Mouse (Mus musculus) midbrain, embryonic 11.5 days (tissue): ENCODE data around the gene Rars2. TPM values are rescaled to one million over a fixed set of nuclear protein-coding genes. Genes with fewer than 3 reads are reported as not detected.
A peak's percentile ranks its signal among the peaks of the same experiment; 100 is the strongest.
"Not testable (repeated sequence)": the region's sequence is repeated elsewhere in the genome, so short reads cannot be mapped to it uniquely, and the experiment has no call there.

Experiments used
- ATAC-seq: fragments of 200-750 bp; cut with Nextera tagmentation; 2 replicates; pipeline ENCODE4 v1.8.0; 2017; ENCODE audit warnings: moderate TSS enrichment, moderate library complexity; ENCODE audit not compliant: low FRiP score
- DNase-seq: peaks from one replicate; pipeline ENCODE4 v3.0.0; 2015; ENCODE audit warnings: low spot score; ENCODE audit errors: missing footprints
- H3K27ac ChIP-seq: fragments of 300-500 bp; sonication (generic); 2 replicates; pipeline ENCODE4 v1.5.1; 2014; ENCODE audit warnings: low read depth, low read length
- H3K27me3 ChIP-seq: fragments of 300-500 bp; sonication (generic); 2 replicates; pipeline ENCODE4 v1.6.1; 2014; ENCODE audit warnings: mild to moderate bottlenecking, low read length, moderate library complexity, mixed read lengths; ENCODE audit not compliant: control insufficient read depth, insufficient read depth
- H3K36me3 ChIP-seq: fragments of 300-500 bp; sonication (generic); 2 replicates; pipeline ENCODE4 v1.6.1; 2014; ENCODE audit warnings: mild to moderate bottlenecking, low read length, moderate library complexity, mixed read lengths; ENCODE audit not compliant: control insufficient read depth, insufficient read depth
- H3K4me1 ChIP-seq: fragments of 300-500 bp; sonication (generic); 2 replicates; pipeline ENCODE4 v1.6.1; 2014; ENCODE audit warnings: low read length; ENCODE audit not compliant: control insufficient read depth, insufficient read depth
- H3K4me2 ChIP-seq: fragments of 300-500 bp; sonication (generic); 2 replicates; pipeline ENCODE4 v1.6.1; 2014; ENCODE audit warnings: mild to moderate bottlenecking, moderate library complexity
- H3K4me3 ChIP-seq: fragments of 300-500 bp; sonication (generic); 2 replicates; pipeline ENCODE4 v1.5.1; 2014; ENCODE audit warnings: low read depth, low read length
- H3K9ac ChIP-seq: fragments of 300-500 bp; sonication (generic); 2 replicates; pipeline ENCODE4 v1.6.1; 2014; ENCODE audit warnings: low read length
- H3K9me3 ChIP-seq: fragments of 300-500 bp; sonication (generic); 2 replicates; pipeline ENCODE4 v1.6.1; 2016; ENCODE audit warnings: low read length; ENCODE audit not compliant: control insufficient read depth
- WGBS: fragments of 180-500 bp; shearing (Covaris S2); extraction: QIAGEN DNeasy Blood & Tissue Kit; methylation state at CpG from one replicate; pipeline ENCODE4 v1.1.7; 2014; 5-methylcytosine and 5-hydroxymethylcytosine counted together
- polyA plus RNA-seq: library from polyadenylated mRNA; unstranded; fragments of >200 nt; fragmentation: Nextera tagmentation; extraction: Ambion mirVana; gene quantifications from 2 replicates; pipeline ENCODE4 v1.2.1, GENCODE M21; 2014

The Rars2 gene
- polyA plus RNA-seq = 77.3 and 84.5 TPM in 2 replicates

DNA sequence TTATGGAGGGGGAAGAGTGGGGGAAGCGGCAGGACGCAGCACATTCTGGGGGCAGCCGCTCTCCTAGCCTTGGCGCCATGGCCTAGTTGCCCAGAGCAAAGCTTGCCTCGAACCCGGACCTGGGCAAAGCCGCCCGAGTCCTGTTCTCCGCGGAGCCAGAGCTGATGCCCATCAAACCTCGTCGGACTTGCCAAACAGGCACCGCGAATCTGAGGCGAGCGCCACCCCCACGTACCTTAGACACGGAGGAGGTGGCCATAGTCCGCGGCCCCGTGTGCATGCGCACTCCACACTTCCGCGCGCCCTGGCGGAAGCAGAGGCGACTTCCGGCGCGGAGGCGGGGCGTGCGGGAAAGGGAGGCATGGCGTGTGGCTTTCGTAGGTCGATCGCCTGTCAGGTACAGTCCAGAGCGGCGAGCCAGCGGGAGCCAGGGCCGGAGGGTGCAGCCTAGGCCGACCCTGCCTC lies at the start of gene Rars2, which contains the start of gene Orc3:
Gene Rars2 (plus strand): TSS at position 328 of the 465 bp plus-strand sequence.
Gene Orc3 (minus strand): TSS at position 315 of the 465 bp plus-strand sequence.
- Histone ChIP-seq H3K27ac (peak within 1 kb of the TSS; percentile 44; the same call in 1 of the 2 replicates), H3K4me2 (peak within 1 kb of the TSS; percentile 96), H3K27me3 (no peaks in the 10 kb centered on the region), H3K36me3 (no peaks in the 10 kb centered on the region), H3K9ac (peak within 1 kb of the TSS; percentile 91), H3K4me3 (peak within 1 kb of the TSS; percentile 84), H3K4me1 (peaks cover 14% of the 10 kb centered on the region), H3K9me3 (no peaks in the 10 kb centered on the region)
- ATAC-seq (peak; percentile 98), DNase-seq (peak; percentile 99)
- WGBS = 0% methylated on average over 42 of the region's 42 CpGs

DNA sequence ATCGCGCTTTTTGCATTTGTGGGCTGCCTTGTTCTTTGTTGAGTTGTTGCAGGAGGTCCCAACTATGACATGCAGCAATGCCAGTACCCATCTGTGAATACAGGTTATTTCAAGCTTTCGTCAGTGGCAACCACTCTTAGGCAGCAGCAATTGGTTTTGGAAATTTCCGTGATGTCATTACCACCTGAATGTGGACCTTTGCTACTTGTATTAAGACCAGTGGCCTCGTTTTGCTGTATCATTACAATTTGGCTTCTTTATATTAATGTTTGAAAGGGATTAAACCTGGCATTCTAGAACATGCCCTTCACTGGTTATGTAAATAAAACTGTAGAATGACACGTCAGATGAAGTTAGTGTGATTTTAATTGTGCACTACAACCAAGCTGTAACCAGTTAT lies 48.5 kb upstream of the Rars2 start:
- H3K27ac ChIP-seq = no peak overlapping the region
- no peak overlapping the region for H3K4me3 ChIP-seq
- DNase-seq (no peak), ATAC-seq (no peak)
- no peaks in the 10 kb centered on the region for H3K9me3 ChIP-seq
- H3K9ac ChIP-seq = no peak overlapping the region
- peaks cover 4% of the 10 kb centered on the region for H3K36me3 ChIP-seq
- H3K4me1 ChIP-seq = no peaks in the 10 kb centered on the region
- H3K27me3 ChIP-seq = no peaks in the 10 kb centered on the region
- 93% methylated on average over 6 of the region's 6 CpGs for WGBS
- no peak overlapping the region for H3K4me2 ChIP-seq

DNA sequence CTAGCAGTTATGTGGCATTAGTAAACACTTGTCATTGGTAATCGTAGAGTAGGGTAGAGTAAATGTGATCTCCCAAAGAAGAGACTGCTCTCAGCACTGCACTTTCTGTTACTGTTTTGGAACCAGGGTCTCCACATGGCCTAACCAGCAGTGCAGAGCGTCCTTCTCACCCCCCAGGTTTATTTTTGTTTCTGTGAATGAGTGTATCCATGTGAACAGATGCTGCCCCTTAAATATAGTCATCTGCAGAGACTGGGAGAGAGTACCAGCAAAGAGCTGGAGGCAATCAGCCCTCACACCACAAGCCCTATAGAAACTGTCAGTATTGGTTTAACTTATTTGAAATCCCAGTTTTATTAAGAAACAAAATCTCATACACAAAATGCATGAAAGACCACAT lies 41.9 kb upstream of the Rars2 start:
- 87% methylated on average over 2 of the region's 2 CpGs for WGBS
- no peaks in the 10 kb centered on the region for H3K4me1 ChIP-seq
- DNase-seq = no peak

DNA sequence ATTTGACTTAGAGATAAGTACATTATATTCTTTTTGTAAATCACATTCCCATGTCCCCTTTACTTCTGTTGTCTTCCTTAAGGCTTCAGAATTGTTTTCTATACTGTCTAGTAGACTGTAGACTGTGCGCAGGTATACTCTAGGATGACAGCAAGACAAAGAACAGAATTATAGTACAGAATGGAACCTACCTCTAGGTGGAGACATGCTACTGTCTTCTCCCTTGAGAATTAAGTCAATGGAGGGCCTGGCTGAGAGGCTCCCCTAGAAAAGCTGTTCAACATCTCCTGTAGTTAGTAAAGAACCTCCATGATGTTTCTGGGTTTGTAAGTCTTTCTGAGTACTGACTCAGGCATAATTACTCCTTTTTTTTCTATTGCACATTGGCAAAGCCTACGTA lies 37.7 kb upstream of the Rars2 start:
- no peak for DNase-seq
- Histone ChIP-seq H3K4me1 (no peaks in the 10 kb centered on the region), H3K27ac (no peak overlapping the region), H3K36me3 (peaks cover 15% of the 10 kb centered on the region; the same call in 1 of the 2 replicates), H3K4me2 (no peak overlapping the region), H3K27me3 (no peaks in the 10 kb centered on the region), H3K9me3 (no peaks in the 10 kb centered on the region), H3K4me3 (no peak overlapping the region), H3K9ac (no peak overlapping the region)
- 93% methylated on average over 2 of the region's 2 CpGs for WGBS
- ATAC-seq = no peak

More for the DNA sequence above, 41.9 kb upstream of the Rars2 start:
- H3K9ac ChIP-seq = no peak overlapping the region
- no peaks in the 10 kb centered on the region for H3K9me3 ChIP-seq
- peaks cover 15% of the 10 kb centered on the region; the same call in 1 of the 2 replicates for H3K36me3 ChIP-seq
- no peak overlapping the region for H3K4me3 ChIP-seq
- H3K4me2 ChIP-seq = no peak overlapping the region
- no peaks in the 10 kb centered on the region for H3K27me3 ChIP-seq
- no peak for ATAC-seq
- H3K27ac ChIP-seq = no peak overlapping the region

DNA sequence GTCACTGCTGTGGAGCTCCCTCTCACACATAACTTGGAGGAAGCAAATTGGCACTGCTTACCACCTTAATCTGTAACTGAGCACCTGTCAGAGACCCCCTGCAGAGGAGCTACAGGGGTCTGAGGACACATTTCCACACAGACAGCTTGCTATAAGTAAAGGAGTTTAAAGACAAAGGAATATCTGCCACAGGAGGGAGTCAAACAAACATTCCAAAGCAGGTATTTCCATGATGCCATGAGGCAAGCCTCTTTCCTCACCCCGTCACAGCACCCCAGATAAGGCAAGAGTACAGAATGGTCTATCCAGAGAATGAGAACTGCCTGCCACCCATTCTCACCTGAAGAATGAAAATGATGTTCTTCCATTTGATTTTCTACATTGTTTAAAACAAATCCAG lies 35.5 kb upstream of the Rars2 start:
- no peak overlapping the region for H3K4me2 ChIP-seq
- H3K9me3 ChIP-seq = no peaks in the 10 kb centered on the region
- WGBS = 81% methylated on average over 1 of the region's 1 CpGs
- ATAC-seq (no peak), DNase-seq (no peak)
- H3K4me3 ChIP-seq = no peak overlapping the region
- H3K9ac ChIP-seq = no peak overlapping the region
- no peak overlapping the region for H3K27ac ChIP-seq
- H3K27me3 ChIP-seq = no peaks in the 10 kb centered on the region
- H3K4me1 ChIP-seq = no peaks in the 10 kb centered on the region
- H3K36me3 ChIP-seq = peaks cover 12% of the 10 kb centered on the region; the same call in 1 of the 2 replicates

DNA sequence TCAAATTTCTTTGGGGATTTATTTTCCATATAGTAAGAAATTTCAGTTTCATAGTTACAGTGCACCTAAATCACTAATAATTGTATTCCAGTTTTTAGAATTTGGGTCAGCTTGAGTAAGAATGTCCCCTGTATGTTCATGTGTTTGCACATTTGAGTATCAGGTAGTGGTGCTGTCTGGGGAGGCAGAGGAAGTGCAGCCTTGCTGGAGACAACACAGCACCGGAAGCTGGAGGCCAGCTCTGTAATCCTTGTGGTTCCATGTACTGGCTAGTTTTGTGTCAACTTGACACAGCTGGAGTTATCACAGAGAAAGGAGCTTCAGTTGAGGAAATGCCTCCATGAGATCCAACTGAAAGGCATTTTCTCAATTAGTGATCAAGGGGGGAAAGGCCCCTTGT lies 33.3 kb upstream of the Rars2 start:
- WGBS = 70% methylated on average over 1 of the region's 1 CpGs
- DNase-seq, H3K4me3 ChIP-seq, H3K4me2 ChIP-seq, H3K4me1 ChIP-seq, H3K9ac ChIP-seq, H3K27ac ChIP-seq, ATAC-seq, H3K27me3 ChIP-seq, H3K36me3 ChIP-seq, H3K9me3 ChIP-seq: not testable (repeated sequence)

DNA sequence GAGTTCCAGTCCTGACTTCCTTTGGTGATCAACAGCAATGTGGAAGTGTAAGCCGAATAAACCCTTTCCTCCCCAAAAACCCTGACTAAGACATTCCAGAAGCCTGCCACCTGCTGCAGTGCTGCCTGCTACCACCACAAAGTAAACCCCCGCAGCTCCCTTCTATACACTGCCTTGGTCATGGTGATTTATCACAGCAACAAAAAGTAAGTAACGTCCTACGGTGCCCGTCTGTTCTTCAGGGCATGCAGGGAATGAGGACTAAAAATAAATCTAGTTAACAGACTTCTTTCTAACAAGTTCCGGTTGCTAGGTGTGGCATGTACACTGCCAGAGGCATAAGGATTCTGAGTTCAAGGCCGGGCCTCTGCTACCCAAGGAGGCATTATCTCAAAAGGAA lies 32.8 kb upstream of the Rars2 start:
- Histone ChIP-seq H3K9ac (no peak overlapping the region), H3K9me3 (no peaks in the 10 kb centered on the region), H3K4me2 (no peak overlapping the region), H3K36me3 (peaks cover 3% of the 10 kb centered on the region; the same call in 1 of the 2 replicates), H3K27ac (no peak overlapping the region), H3K4me3 (no peak overlapping the region), H3K4me1 (no peaks in the 10 kb centered on the region), H3K27me3 (no peaks in the 10 kb centered on the region)
- no peak; the same call in 1 of the 2 replicates for ATAC-seq
- 73% methylated on average over 7 of the region's 7 CpGs for WGBS
- DNase-seq = no peak

DNA sequence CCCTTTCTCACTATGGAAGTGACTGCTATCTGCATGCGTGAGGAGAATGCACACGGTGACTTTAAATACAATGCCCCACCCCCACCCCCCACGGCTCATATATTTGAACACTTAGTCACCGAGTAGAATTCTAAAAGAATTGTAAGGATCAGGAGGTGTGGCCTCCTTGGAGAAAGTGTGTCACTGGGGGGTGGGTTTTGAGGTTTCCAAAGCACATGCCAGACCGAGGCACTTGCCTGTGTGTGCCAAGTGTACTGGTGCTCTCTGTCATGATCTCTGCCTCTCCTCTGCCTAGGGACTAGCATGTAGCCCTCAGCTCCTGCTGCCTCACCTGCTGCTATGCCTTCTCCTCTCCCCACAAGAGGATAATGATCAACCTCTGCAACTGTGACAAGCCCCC lies 32.3 kb upstream of the Rars2 start:
- no peaks in the 10 kb centered on the region for H3K4me1 ChIP-seq
- H3K36me3 ChIP-seq = peaks cover 3% of the 10 kb centered on the region; the same call in 1 of the 2 replicates
- ATAC-seq (no peak), DNase-seq (no peak)
- no peaks in the 10 kb centered on the region for H3K9me3 ChIP-seq
- H3K27me3 ChIP-seq = no peaks in the 10 kb centered on the region
- H3K9ac ChIP-seq = no peak overlapping the region
- no peak overlapping the region for H3K27ac ChIP-seq
- H3K4me2 ChIP-seq = no peak overlapping the region
- H3K4me3 ChIP-seq = no peak overlapping the region
- WGBS = 75% methylated on average over 5 of the region's 5 CpGs

DNA sequence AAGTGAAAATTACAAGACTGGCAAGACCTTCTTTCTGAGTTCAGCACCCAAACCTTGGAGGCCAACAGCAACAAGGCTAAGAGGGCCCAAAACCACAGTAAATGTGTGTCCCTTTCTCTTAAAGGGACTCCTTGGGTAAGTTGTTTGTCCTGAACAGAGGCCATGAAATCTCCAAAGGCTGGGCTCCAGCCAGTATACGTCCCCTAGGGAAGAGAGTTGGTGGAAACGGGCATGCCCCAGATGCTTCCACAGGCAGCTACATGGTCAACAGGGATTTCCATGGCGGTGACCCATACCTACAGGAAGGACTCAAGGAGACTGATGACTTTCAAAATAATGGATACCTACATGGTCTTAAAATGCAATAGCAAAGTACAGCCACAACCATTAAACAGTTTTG lies 31.3 kb upstream of the Rars2 start:
- H3K4me1 ChIP-seq = no peaks in the 10 kb centered on the region
- no peak overlapping the region for H3K27ac ChIP-seq
- no peaks in the 10 kb centered on the region for H3K9me3 ChIP-seq
- H3K4me2 ChIP-seq = no peak overlapping the region
- no peaks in the 10 kb centered on the region for H3K27me3 ChIP-seq
- no peak overlapping the region for H3K4me3 ChIP-seq
- no peak for DNase-seq
- 90% methylated on average over 3 of the region's 3 CpGs for WGBS
- no peak for ATAC-seq
- peaks cover 3% of the 10 kb centered on the region; the same call in 1 of the 2 replicates for H3K36me3 ChIP-seq
- no peak overlapping the region for H3K9ac ChIP-seq
